Mouse (Mus musculus): ENCODE data around the gene Atp5g1. TPM values are rescaled to one million over a fixed set of nuclear protein-coding genes. Genes with fewer than 3 reads are reported as not detected.

The Atp5g1 gene
- polyA plus RNA-seq, 1 experiment: 2,050 TPM

- Histone ChIP-seq H3K27ac (ENCODE audit: insufficient read depth, low read depth, low read length) (no peak overlapping the region), H3K4me1 (ENCODE audit: control insufficient read depth, insufficient read depth, low read length) (no peaks in the 10 kb centered on the region), H3K4me3 (ENCODE audit: insufficient read depth, low read depth, low read length) (no peak overlapping the region), H3K36me3 (ENCODE audit: control insufficient read depth, insufficient read depth, low read length) (peaks cover 12% of the 10 kb centered on the region), H3K27me3 (replicated peaks; ENCODE audit: control insufficient read depth, insufficient read depth, low read length) (no peaks in the 10 kb centered on the region)
- TF ChIP-seq CTCF (conservative IDR thresholded peaks at IDR 0.05; ENCODE audit: insufficient read depth, insufficient read length, low read depth, low read length): no peak
- no peak for TF ChIP-seq POLR2A (IDR thresholded peaks at IDR 0.05; ENCODE audit: low read depth, low read length)
- DNase-seq: no peak
- WGBS: 85% methylated on average over 4 of the region's 4 CpGs
Measured at GRCm38 (mm10) chr11:96058309-96058708, 17.2 kb downstream of the Atp5g1 start.

- no peak for TF ChIP-seq POLR2A (IDR thresholded peaks at IDR 0.05; ENCODE audit: low read depth, low read length)
- no peak for TF ChIP-seq CTCF (conservative IDR thresholded peaks at IDR 0.05; ENCODE audit: insufficient read depth, insufficient read length, low read depth, low read length)
- Histone ChIP-seq H3K36me3 (ENCODE audit: control insufficient read depth, insufficient read depth, low read length) (peaks cover 13% of the 10 kb centered on the region), H3K4me3 (ENCODE audit: insufficient read depth, low read depth, low read length) (no peak overlapping the region), H3K27ac (ENCODE audit: insufficient read depth, low read depth, low read length) (no peak overlapping the region), H3K27me3 (replicated peaks; ENCODE audit: control insufficient read depth, insufficient read depth, low read length) (no peaks in the 10 kb centered on the region), H3K4me1 (ENCODE audit: control insufficient read depth, insufficient read depth, low read length) (peaks cover 8% of the 10 kb centered on the region; the same call in 1 of the 2 replicates)
- no peak for DNase-seq
- WGBS: 85% methylated on average over 3 of the region's 3 CpGs
Measured at GRCm38 (mm10) chr11:96050854-96051253, 24.6 kb downstream of the Atp5g1 start.

GRCm38 (mm10) chr11:96049939-96050338, 25.5 kb downstream of the Atp5g1 start:
- Histone ChIP-seq H3K27ac (ENCODE audit: insufficient read depth, low read depth, low read length) (no peak overlapping the region), H3K4me1 (ENCODE audit: control insufficient read depth, insufficient read depth, low read length) (peaks cover 8% of the 10 kb centered on the region; the same call in 1 of the 2 replicates), H3K27me3 (replicated peaks; ENCODE audit: control insufficient read depth, insufficient read depth, low read length) (no peaks in the 10 kb centered on the region), H3K4me3 (ENCODE audit: insufficient read depth, low read depth, low read length) (no peak overlapping the region), H3K36me3 (ENCODE audit: control insufficient read depth, insufficient read depth, low read length) (peaks cover 13% of the 10 kb centered on the region)
- WGBS: 83% methylated on average over 4 of the region's 4 CpGs
- TF ChIP-seq CTCF (conservative IDR thresholded peaks at IDR 0.05; ENCODE audit: insufficient read depth, insufficient read length, low read depth, low read length) (no peak), POLR2A (IDR thresholded peaks at IDR 0.05; ENCODE audit: low read depth, low read length) (no peak)
- no peak for DNase-seq

- TF ChIP-seq CTCF (conservative IDR thresholded peaks at IDR 0.05; ENCODE audit: insufficient read depth, insufficient read length, low read depth, low read length) (no peak), POLR2A (IDR thresholded peaks at IDR 0.05; ENCODE audit: low read depth, low read length) (no peak)
- Histone ChIP-seq H3K36me3 (ENCODE audit: control insufficient read depth, insufficient read depth, low read length) (peaks cover 9% of the 10 kb centered on the region), H3K27ac (ENCODE audit: insufficient read depth, low read depth, low read length) (no peak overlapping the region), H3K4me3 (ENCODE audit: insufficient read depth, low read depth, low read length) (no peak overlapping the region), H3K4me1 (ENCODE audit: control insufficient read depth, insufficient read depth, low read length) (peaks cover 8% of the 10 kb centered on the region; the same call in 1 of the 2 replicates), H3K27me3 (replicated peaks; ENCODE audit: control insufficient read depth, insufficient read depth, low read length) (no peaks in the 10 kb centered on the region)
- DNase-seq: no peak
- 50% methylated on average over 4 of the region's 4 CpGs for WGBS
Measured at GRCm38 (mm10) chr11:96047469-96048373, 27.7 kb downstream of the Atp5g1 start.

- peaks cover 8% of the 10 kb centered on the region; the same call in 1 of the 2 replicates for H3K4me1 ChIP-seq (ENCODE audit: control insufficient read depth, insufficient read depth, low read length)
- H3K36me3 ChIP-seq (ENCODE audit: control insufficient read depth, insufficient read depth, low read length): peaks cover 9% of the 10 kb centered on the region
- WGBS: 59% methylated on average over 2 of the region's 2 CpGs
- no peaks in the 10 kb centered on the region for H3K27me3 ChIP-seq (replicated peaks; ENCODE audit: control insufficient read depth, insufficient read depth, low read length)
- no peak overlapping the region for H3K4me3 ChIP-seq (ENCODE audit: insufficient read depth, low read depth, low read length)
- no peak for TF ChIP-seq POLR2A (IDR thresholded peaks at IDR 0.05; ENCODE audit: low read depth, low read length)
- TF ChIP-seq CTCF (conservative IDR thresholded peaks at IDR 0.05; ENCODE audit: insufficient read depth, insufficient read length, low read depth, low read length): no peak
- no peak overlapping the region for H3K27ac ChIP-seq (ENCODE audit: insufficient read depth, low read depth, low read length)
- DNase-seq: peak; percentile 33
Measured at GRCm38 (mm10) chr11:96046793-96047192, 28.7 kb downstream of the Atp5g1 start.

- Histone ChIP-seq H3K27me3 (replicated peaks; ENCODE audit: control insufficient read depth, insufficient read depth, low read length) (no peaks in the 10 kb centered on the region), H3K4me3 (ENCODE audit: insufficient read depth, low read depth, low read length) (no peak overlapping the region), H3K36me3 (ENCODE audit: control insufficient read depth, insufficient read depth, low read length) (peaks cover 10% of the 10 kb centered on the region), H3K4me1 (ENCODE audit: control insufficient read depth, insufficient read depth, low read length) (peaks cover 8% of the 10 kb centered on the region; the same call in 1 of the 2 replicates), H3K27ac (ENCODE audit: insufficient read depth, low read depth, low read length) (no peak overlapping the region)
- DNase-seq: no peak
- WGBS: 81% methylated on average over 8 of the region's 8 CpGs
- TF ChIP-seq CTCF (conservative IDR thresholded peaks at IDR 0.05; ENCODE audit: insufficient read depth, insufficient read length, low read depth, low read length) (no peak), POLR2A (IDR thresholded peaks at IDR 0.05; ENCODE audit: low read depth, low read length) (no peak)
Measured at GRCm38 (mm10) chr11:96046028-96046427, 29.4 kb downstream of the Atp5g1 start.

Measured in kidney, adult 2 months (tissue).